Mouse (Mus musculus) liver, adult (tissue): ENCODE measurements around the gene Samhd1.

Experiments used
- GATA4 ChIP-seq: IDR thresholded peaks from 2 replicates; pipeline ENCODE4 v1.6.1; 2014; ENCODE audit warnings: mild to moderate bottlenecking, low read length; ENCODE audit not compliant: insufficient replicate concordance

Samhd1 gene

DNA sequence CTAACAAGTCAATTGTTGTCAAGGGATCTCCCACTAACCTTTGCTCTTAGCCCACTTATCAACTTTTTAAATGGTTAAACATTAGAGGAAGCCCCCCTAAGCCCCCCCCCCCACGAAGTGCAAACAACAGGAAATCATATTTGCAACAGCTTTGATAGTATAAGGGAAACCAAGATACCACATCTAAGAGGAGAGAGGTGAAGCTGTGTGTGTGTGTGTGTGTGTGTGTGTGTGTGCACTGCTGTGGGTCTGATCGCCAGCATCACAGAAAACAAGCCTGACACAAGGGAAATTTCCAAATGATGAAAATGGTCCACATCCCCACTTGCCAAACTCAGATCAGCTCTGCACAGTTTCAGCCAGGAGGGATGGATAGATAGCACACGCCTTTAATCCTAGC is 16.0 kb downstream of the Samhd1 start:
- no peak for TF ChIP-seq GATA4

DNA sequence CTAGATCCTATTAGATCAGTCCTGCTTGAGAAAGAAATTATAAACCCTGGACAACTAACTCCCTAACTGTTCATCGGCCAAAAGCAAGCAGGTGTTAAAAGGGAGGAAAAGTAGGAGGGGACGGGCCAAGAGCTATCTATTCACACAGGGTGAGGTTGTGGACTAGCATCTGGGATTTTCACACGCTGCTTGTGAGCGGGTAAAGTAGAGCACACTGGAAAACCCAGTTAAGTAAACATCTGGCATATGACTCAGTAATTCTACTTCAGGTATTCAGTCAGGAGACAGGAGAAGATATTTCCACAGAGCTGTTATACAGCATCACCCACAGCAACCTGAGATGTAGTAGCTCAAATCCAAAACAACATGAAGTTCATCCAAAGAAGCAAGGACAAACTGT is 16.5 kb downstream of the Samhd1 start:
- TF ChIP-seq GATA4, result no peak

DNA sequence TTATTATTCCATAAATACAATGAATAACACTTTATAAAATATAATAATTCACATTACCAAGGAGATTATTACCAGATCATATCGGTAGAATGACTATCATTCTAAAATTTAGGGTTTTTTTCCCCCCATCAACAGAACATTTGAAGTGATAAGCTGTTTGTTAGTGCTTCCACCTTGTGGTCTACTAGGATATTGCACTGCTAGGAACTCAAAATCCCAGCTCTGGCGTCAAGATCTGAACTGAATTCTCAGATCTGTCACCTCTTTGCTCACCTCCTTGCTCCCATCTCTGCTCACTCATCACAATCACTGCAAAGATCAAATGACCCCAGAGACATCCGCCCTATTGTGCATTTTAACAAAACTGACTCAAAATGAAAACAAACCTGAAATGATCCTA is 18.1 kb downstream of the Samhd1 start:
- TF ChIP-seq GATA4, result no peak

DNA sequence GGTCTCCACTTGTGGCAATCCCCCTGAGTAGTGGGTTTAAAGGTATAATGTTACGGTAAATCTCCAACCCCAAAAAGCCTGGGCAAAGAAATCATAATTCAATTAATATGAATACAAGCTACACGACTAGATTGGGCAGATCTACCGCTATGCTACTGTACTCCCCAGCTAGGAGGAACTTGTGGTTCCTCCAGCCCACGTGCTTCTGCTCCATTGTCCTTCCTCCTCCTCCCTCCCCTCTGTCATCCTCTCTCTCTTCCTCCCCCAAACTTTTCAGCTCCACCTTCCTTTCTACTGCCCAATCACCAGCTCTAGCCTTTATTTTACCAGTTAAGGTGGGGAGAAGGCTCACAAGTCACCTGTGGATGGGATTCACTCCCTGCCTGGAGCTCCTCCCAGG is 26.8 kb downstream of the Samhd1 start:
- no peak for TF ChIP-seq GATA4

DNA sequence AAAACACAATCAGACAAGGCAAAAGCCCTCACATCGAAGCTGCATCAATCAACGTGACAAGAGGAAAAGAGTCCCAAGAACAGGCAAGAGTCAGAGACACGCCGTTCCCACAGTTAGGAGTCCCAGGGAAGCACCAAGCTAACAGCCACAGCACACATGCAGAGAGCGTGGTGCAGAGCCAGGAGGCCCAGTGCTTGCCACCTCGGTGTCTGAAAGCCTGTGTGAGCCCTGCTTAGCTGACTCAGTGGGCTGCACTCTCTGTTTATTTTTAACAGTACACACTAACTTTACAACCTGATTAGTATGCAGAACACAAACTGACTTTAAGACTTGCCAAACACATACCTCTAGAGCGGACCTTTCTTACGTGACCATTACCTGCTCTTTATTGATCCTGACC is 30.6 kb downstream of the Samhd1 start:
- TF ChIP-seq GATA4, result no peak

DNA sequence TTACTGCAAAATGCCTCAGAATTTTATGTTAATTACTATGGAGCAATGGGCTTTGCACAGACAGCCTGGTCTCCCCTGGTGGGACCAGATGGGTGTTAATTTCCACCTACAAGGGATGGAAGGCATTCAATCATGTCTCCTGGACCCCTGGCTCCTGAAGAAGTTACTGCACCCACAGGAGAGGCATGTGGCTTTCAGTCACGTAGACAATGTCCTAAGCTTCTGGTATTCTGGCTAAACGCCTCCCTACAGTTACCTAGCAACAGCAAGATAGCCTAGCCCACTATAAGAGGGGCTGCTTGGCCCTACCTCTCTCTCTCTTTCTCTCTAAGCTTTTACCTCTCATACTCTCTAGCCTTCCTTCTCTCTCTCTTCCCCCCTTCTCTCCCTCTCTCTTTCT is 32.8 kb downstream of the Samhd1 start:
- TF ChIP-seq GATA4, result no peak

DNA sequence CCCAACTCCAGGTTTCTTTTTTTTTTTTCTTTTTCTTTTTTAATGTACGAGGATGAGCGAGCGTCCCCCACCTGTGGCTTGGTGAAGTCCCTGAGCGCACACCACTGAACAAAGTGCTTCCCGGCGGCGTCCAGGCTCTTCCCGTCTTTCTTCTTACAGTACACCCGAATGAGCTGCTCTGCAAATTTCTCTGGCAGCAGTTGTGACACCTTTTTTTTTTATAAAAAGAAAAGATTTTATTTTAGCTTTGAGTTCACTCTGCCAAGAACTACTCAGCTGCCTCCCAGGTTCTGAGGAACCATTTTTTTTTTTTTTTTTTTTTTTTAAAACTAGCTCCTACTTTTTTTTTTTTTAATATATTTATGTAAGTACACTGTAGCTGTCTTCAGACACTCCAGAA is 33.4 kb downstream of the Samhd1 start:
- TF ChIP-seq GATA4, result no peak

DNA sequence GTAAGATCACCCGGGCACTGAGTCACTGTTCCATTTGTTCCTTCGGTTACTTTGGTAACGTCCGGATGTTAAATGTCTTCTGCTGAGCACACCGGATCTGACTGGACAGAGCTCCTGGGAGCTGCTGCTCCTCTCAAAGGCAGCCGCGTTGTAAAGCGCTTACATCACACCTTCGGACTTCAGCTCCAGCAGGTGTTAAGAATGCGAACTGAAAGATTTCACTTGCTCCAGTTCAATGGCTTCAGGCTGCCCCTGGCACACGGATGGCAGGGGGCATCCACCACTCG is 34.8 kb downstream of the Samhd1 start:
- TF ChIP-seq GATA4, result no peak

DNA sequence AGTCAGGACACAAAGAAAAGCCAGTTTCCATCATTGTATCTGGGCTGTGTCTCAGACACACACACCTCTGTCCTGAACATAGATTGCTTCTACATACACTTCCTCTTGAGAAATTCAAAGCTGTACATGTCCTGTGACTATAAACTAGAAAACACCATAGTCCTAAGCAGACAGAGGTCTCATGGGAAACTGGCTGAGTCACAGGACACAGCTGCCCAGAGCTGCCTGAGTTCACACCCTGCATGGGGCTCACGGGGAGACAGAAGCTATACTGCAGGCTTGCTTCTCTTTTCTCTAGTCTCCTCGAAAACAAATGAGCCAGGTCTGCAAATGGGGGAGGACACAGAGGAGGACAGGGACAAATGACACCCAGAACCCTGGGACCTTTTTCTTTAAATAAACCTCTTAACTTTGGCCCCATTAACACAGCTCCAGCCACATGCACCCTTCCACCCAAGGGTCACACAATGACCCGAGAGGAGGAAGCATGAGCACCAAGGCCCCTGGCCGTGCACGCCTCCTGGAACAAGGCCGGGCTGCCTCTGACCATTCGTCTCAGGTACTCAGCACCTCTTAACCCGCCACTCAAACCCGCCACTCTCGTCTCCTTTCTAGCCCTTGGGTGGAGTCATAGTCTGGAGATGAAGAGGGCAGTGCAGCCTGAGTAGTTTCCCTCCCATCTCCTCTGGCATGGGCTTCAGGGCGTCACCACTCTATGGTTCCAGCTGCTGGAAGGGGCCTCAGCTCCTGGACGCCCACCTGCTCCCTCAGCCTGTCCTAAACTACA is 35.3 kb downstream of the Samhd1 start:
- TF ChIP-seq GATA4, result no peak

DNA sequence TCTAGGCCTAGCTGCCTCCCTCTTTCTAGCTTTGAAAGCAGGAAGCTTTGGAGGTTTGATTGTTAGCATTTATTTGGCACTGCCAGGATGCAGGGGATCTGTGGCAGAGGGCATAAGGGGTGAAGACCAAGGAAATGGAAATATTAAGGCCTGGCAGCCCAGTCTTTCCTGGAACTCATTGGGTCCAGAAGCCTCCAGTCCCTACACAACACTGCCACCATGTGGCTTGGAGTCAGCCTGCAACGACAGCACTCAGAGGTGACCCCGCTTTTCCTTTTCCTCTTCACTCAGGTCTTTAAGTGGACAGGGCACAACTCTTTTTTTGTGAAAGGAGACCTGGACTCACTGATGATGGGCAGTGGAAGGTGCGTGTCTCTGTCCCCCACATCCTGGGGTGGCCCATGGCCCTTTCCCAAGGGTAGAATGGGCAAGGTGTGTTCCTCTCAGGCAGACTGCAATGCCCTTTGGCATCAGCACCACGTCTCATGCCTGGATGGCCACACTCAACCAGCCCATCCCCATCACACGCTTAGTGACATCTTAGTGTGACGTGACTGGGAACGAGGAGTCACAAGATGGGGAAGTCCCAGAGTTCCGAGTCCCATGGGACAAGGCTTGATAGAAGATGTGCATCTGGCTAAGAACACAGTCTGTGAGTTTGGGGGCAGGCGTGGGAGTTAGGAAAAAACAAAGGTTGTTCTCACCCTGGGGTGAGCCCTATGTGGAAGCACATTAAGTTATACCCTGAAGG is 39.9 kb downstream of the Samhd1 start:
- TF ChIP-seq GATA4, result no peak

DNA sequence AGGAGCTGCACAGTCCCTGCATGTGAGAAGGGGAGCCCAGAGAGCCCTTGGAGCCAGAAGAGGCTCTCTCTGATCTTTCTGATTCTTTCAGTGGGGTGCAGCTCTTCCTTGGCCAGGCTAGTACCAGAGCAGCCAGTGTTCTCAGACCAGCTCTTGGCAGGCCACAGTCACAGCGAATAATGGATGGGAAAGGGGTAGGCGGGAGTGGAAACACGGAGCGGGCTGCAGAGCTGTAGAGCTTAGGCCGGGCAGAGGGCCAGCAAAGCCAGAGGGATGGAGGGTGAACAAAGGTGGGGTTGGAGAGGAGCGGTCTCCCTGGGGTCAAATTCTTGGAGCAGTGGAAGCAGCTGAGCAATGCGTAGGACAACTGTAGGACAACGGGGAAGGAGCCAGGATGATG is 43.0 kb downstream of the Samhd1 start:
- TF ChIP-seq GATA4, result no peak

DNA sequence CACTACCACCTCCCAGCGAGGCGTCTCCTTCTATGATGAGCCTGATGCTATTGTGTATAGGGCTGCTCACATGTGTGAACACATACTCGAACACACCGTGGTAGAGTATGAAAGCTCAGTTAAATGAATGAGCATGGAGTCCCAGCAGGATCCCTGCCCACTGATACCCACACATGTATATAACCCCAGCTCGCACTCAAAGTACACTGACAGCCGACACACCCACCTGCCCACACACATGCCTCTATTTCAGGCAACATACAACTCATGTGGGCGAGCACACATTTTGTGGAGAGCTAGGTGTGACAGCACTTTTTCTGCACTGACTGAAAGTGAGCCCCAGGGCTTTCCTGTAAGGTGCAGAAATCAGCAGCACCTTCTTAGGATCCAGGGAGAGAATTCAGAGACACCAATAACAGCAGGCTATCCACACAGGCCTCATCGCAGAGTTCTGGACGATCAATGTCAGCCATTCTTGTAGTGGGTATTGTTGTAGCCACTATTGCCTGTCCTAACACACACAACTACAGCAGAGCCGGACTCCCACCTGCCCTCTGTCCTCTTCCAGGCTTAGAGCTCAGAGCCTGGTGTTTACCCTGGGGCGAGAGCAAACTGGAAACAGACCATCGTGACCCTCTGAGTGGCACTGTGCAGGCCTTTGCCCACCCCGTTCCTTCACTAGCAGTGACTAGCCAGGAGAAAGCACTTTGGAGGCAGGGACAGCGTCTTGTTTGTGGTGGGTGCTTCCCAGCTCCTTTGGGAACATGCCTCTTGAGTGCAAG is 47.3 kb downstream of the Samhd1 start:
- TF ChIP-seq GATA4, result no peak

DNA sequence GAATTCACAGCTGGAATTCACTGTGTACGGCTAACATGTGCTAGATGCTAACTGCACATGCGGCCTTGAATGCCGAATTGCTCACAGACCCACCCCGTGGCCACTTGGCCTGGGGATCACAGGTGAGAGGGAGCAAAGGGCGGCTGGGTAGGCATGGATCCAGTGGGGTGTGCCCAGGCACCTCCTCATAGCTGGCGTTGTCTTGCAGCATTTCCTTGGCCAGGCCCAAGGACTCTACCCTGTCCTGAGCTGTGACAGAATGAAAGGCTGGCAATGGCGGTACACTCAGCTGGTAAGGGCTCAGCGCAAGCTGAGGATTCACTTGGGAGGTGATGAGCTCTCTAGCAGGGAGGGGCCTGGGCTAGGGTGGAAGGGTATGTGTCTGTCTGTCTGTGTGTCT is 48.3 kb downstream of the Samhd1 start, which contains the start of gene Tldc2:
Gene Tldc2, plus strand, starts transcription at position 260 of the 400 bp plus-strand sequence.
- no peak for TF ChIP-seq GATA4

DNA sequence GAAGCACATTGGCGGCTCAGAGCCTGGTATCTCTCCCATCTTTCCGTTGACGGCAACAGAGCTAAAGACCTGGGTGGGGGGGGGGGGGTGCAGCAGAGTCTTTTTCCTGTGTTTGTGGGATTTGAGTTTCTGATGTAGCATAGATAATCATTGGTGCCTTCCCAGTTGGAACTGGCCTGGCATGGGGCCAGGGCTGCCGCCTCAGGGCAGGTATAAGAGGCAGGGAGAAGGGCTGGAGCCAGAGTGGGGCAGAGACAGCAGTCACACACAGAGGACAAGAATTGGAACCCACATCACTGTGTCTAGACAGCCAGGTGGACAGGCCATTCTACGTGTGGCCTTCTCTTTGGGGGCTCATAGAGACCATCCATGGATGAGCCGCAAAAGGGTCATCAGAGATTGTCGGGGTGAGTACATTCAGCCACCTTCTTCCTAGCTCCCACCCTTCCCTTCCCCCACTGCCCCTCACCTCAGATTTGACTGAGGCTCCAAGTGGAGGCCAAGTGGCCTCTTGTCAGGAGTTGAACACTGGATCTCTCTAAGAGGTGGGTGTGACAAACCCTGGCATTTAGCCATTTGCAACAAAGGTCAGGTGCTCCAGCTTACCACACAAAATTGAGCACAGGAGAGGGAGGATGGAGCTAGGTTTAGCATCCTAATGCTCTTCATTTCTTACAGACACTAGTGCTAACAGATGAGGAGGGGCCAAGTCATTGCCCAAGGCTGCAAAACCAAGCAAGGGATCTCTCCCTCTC is 50.1 kb downstream of the Samhd1 start:
- no peak for TF ChIP-seq GATA4

DNA sequence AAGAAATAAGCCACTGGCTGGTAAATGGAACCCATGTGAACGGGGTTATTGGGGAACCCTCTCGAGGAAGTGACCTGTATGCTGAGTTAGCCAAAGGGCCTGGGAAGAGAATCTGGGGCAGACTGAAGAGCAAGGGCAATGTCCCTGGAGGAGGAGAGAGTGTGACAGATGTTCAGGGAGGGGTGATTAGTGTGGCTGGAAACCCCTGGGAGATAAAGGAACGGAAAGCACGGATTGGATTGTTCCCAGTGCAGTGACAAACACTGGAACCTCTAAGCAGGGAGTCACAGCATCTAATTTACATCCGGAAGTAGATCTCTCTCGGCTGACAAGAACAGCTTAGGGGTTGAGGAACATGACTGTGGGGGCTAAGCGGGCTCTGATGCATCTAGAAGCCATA is 53.1 kb downstream of the Samhd1 start:
- peak; percentile 65; the same call in 1 of the 2 replicates for TF ChIP-seq GATA4

DNA sequence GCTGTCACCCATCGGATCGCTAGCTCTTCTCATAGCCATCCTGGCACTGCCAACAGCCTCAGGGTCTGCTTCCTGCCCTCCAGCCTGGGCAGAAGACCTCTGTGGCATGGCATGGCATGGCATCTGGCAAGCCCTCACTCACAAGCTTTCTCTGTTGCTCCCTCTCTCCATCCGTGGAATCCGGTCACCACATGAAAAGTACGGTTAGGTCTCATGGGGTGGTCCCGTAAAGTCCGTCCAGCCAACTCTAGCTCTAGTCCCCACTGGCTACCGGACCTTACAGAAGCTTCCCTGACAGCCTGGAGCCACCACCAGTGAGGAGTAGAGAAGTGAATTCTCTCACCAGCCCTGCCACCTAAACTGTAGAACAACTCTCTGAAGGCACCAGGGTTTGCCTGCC is 53.7 kb downstream of the Samhd1 start:
- no peak for TF ChIP-seq GATA4

DNA sequence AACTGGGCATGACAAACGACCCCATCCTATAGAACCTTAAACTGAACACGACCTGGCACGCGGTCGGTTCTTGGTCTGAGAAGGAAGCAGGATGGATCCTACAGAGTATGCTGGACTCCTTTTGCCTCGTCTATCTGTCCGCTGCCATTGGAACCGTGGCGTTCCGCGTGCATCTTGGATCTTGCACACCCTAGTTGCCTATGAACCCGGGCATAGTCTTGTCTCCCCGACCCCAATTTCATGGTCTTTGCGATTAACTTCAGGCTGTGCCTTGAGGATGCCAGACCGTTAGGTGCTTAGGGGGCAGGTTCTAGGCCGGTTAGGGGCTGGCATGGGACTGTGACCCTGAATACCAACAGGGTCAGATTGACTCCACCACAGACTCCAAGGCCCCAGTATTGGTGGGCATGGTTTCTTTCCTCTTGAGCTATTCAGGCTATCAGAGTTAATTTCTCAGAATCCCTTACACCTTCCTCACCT is 55.3 kb downstream of the Samhd1 start:
- TF ChIP-seq GATA4, result no peak
